In genomic region chr2:13529253-13529933, GRCm38 (mm10) we compare ENCODE assay signal across 29 mouse cellular contexts. TPM values are rescaled to one million over a fixed set of nuclear protein-coding genes. Genes with fewer than 3 reads are reported as not detected.
DNase-seq lines count a peak whose midpoint lies in the region; ATAC-seq and TF ChIP-seq lines count a peak whose summit lies in the region.
"Had no signal": no experiment of that assay in that cellular context is flagged by ENCODE, and none has a peak within 500 bp of the region (broad histone marks: within the 10 kb centered on the region; RNA-seq: fewer than 3 reads in every experiment).

No protein-coding gene starts in this region.

- no peak for ATAC-seq in heart, embryonic 12.5 days (ENCODE audit: insufficient number of reproducible peaks, low FRiP score)
- ATAC-seq in midbrain, postnatal 0 days (ENCODE audit: low FRiP score) = no peak
- peak; percentile 53 for ATAC-seq in liver, embryonic 15.5 days (ENCODE audit: insufficient read depth)

- no peaks in the 10 kb centered on the region for H3K27me3 ChIP-seq in heart, embryonic 12.5 days (replicated peaks)
- no peaks in the 10 kb centered on the region for H3K27me3 ChIP-seq in midbrain, embryonic 10.5 days (ENCODE audit: low read depth, poor library complexity, severe bottlenecking)
- no peaks in the 10 kb centered on the region for H3K27me3 ChIP-seq in midbrain, postnatal 0 days (ENCODE audit: insufficient read depth, low read length)
- H3K27me3 ChIP-seq in liver, embryonic 15.5 days = no peaks in the 10 kb centered on the region
- H3K27me3 ChIP-seq: forebrain, embryonic 12.5 days; hindbrain, embryonic 12.5 days; kidney, embryonic 15.5 days; neural tube, embryonic 15.5 days had no signal

- H3K36me3 ChIP-seq in heart, embryonic 12.5 days = no peaks in the 10 kb centered on the region
- H3K36me3 ChIP-seq in midbrain, embryonic 10.5 days = no peaks in the 10 kb centered on the region
- no peaks in the 10 kb centered on the region for H3K36me3 ChIP-seq in midbrain, postnatal 0 days (ENCODE audit: insufficient read depth, low read length)
- H3K36me3 ChIP-seq in liver, embryonic 15.5 days (replicated peaks) = no peaks in the 10 kb centered on the region
- H3K36me3 ChIP-seq: forebrain, embryonic 12.5 days; heart, embryonic 10.5 days; hindbrain, embryonic 12.5 days; kidney, embryonic 15.5 days; neural tube, embryonic 15.5 days had no signal

- peak; percentile 71 for DNase-seq in heart, adult 11 months
- DNase-seq in midbrain, embryonic 10.5 days (ENCODE audit: low spot score) = no peak
- no peak for DNase-seq in midbrain, postnatal 0 days (ENCODE audit: low spot score)
- no peak for DNase-seq in adrenal gland, adult 2 months
- no peak for DNase-seq in urinary bladder, postnatal 4 days (ENCODE audit: low spot score in 2 of 2)
- DNase-seq: adrenal gland, postnatal 36 days; cerebellum, adult 18-20 months; cerebellum, postnatal 10 days; gastrocnemius, postnatal 14 days; heart, postnatal 36 days; kidney, adult 18-20 months; kidney, postnatal 36 days; left cerebral cortex, postnatal 4 days; lung, embryonic 14.5 days; lung, postnatal 14 days; midbrain, embryonic 14.5 days; retina, postnatal 1 day; right cerebral cortex, postnatal 14 days had no signal

- H3K9me3 ChIP-seq in heart, embryonic 12.5 days (replicated peaks) = no peaks in the 10 kb centered on the region
- H3K9me3 ChIP-seq in midbrain, embryonic 10.5 days (replicated peaks) = no peaks in the 10 kb centered on the region
- no peaks in the 10 kb centered on the region for H3K9me3 ChIP-seq in midbrain, postnatal 0 days (ENCODE audit: low read length)
- no peaks in the 10 kb centered on the region for H3K9me3 ChIP-seq in liver, embryonic 15.5 days (replicated peaks)
- H3K9me3 ChIP-seq: forebrain, embryonic 12.5 days; heart, embryonic 10.5 days; hindbrain, embryonic 12.5 days; kidney, embryonic 15.5 days; neural tube, embryonic 15.5 days had no signal

- WGBS in heart, embryonic 12.5 days = 84% methylated on average over 3 of the region's 3 CpGs
- WGBS in midbrain, embryonic 10.5 days = 95% methylated on average over 3 of the region's 3 CpGs
- WGBS in midbrain, postnatal 0 days = 97% methylated on average over 3 of the region's 3 CpGs
- 38% methylated on average over 3 of the region's 3 CpGs for WGBS in liver, embryonic 15.5 days (ENCODE audit: insufficient replicate concordance)

- no peak overlapping the region for H3K4me2 ChIP-seq in heart, embryonic 12.5 days
- no peak overlapping the region for H3K4me2 ChIP-seq in midbrain, postnatal 0 days (ENCODE audit: low read depth, low read length, poor library complexity, severe bottlenecking)
- H3K4me2 ChIP-seq in liver, embryonic 15.5 days = no peak overlapping the region
- H3K4me2 ChIP-seq: forebrain, embryonic 12.5 days; hindbrain, embryonic 12.5 days; kidney, embryonic 15.5 days; lung, embryonic 14.5 days; neural tube, embryonic 15.5 days had no signal

- TF ChIP-seq CTCF in midbrain, postnatal 0 days (IDR thresholded peaks at IDR 0.05) = no peak

- peaks cover 13% of the 10 kb centered on the region for H3K4me1 ChIP-seq in heart, embryonic 12.5 days (replicated peaks)
- H3K4me1 ChIP-seq in midbrain, embryonic 10.5 days = no peaks in the 10 kb centered on the region; the same call in 1 of the 2 replicates
- H3K4me1 ChIP-seq in midbrain, postnatal 0 days (ENCODE audit: insufficient read depth, low read length) = no peaks in the 10 kb centered on the region
- peaks cover 34% of the 10 kb centered on the region for H3K4me1 ChIP-seq in liver, embryonic 15.5 days (replicated peaks)
- H3K4me1 ChIP-seq: hindbrain, embryonic 12.5 days; kidney, embryonic 15.5 days; neural tube, embryonic 15.5 days had no signal

- H3K4me3 ChIP-seq in heart, embryonic 12.5 days = no peak overlapping the region
- H3K4me3 ChIP-seq in midbrain, embryonic 10.5 days = no peak overlapping the region
- H3K4me3 ChIP-seq in midbrain, postnatal 0 days (ENCODE audit: low read depth, low read length) = no peak overlapping the region
- no peak overlapping the region for H3K4me3 ChIP-seq in liver, embryonic 15.5 days (replicated peaks)
- H3K4me3 ChIP-seq: erythroblast, embryonic 14.5 days; forebrain, embryonic 12.5 days; heart, embryonic 10.5 days; hindbrain, embryonic 12.5 days; kidney, embryonic 15.5 days; layer of hippocampus, adult 2 months; neural tube, embryonic 15.5 days had no signal

- no peak overlapping the region for H3K27ac ChIP-seq in heart, embryonic 12.5 days (ENCODE audit: poor library complexity, severe bottlenecking)
- H3K27ac ChIP-seq in midbrain, embryonic 10.5 days (replicated peaks) = peak overlapping the region; percentile 23; the same call in 1 of the 2 replicates
- H3K27ac ChIP-seq in midbrain, postnatal 0 days (ENCODE audit: low read depth, low read length) = no peak overlapping the region
- H3K27ac ChIP-seq in liver, embryonic 15.5 days (replicated peaks) = no peak overlapping the region
- H3K27ac ChIP-seq: forebrain, embryonic 12.5 days; heart, embryonic 10.5 days; hindbrain, embryonic 12.5 days; kidney, embryonic 15.5 days; layer of hippocampus, adult 2 months; neural tube, embryonic 15.5 days had no signal

- H3K9ac ChIP-seq in heart, embryonic 12.5 days = no peak overlapping the region
- H3K9ac ChIP-seq in midbrain, postnatal 0 days (replicated peaks; ENCODE audit: low read length, poor library complexity, severe bottlenecking) = no peak overlapping the region
- no peak overlapping the region for H3K9ac ChIP-seq in liver, embryonic 15.5 days
- H3K9ac ChIP-seq: forebrain, embryonic 12.5 days; hindbrain, embryonic 12.5 days; kidney, embryonic 15.5 days; lung, embryonic 14.5 days; neural tube, embryonic 15.5 days had no signal

RNA-seq across cellular contexts. Expression of gene Trdmt1, which starts 15.1 kb away (rescaled TPM):
- polyA plus RNA-seq in heart, embryonic 12.5 days (2016; fragmentation: Nextera tagmentation; extraction: Ambion mirVana) = 7.4 and 8.2 TPM in 2 replicates
- 9.3 and 9.5 TPM in 2 replicates for polyA plus RNA-seq in midbrain, embryonic 10.5 days (2016; fragmentation: Nextera tagmentation; extraction: Ambion mirVana)
- total RNA-seq in midbrain, postnatal 0 days (2014; rRNA removed) = 6.6 and 8.1 TPM in 2 replicates
- polyA plus RNA-seq in midbrain, postnatal 0 days (2015; fragmentation: Nextera tagmentation; extraction: Ambion mirVana) = 5.8 and 7.3 TPM in 2 replicates
- polyA plus RNA-seq in liver, embryonic 15.5 days (2015; fragmentation: Nextera tagmentation; extraction: Ambion mirVana) = 3.2 and 4.1 TPM in 2 replicates
- 1 to 10 TPM; 2.4 to 7.8 TPM for total RNA-seq in adrenal gland, adult 2 months (2021)
- polyA plus RNA-seq in adrenal gland, adult 2 months (2012; rRNA removed) = 0.49 and 0.77 TPM in 2 replicates

RNA-seq across cellular contexts. Expression of gene Cubn, which starts 37.8 kb away (rescaled TPM):
- polyA plus RNA-seq in heart, embryonic 12.5 days (2016; fragmentation: Nextera tagmentation; extraction: Ambion mirVana) = 0.57 and 0.59 TPM in 2 replicates
- polyA plus RNA-seq in midbrain, embryonic 10.5 days (2016; fragmentation: Nextera tagmentation; extraction: Ambion mirVana) = 0.48 and 0.50 TPM in 2 replicates
- 1.9 and 3.0 TPM in 2 replicates for total RNA-seq in midbrain, postnatal 0 days (2014; rRNA removed)
- polyA plus RNA-seq in midbrain, postnatal 0 days (2015; fragmentation: Nextera tagmentation; extraction: Ambion mirVana) = 0.39 and 0.42 TPM in 2 replicates
- polyA plus RNA-seq in liver, embryonic 15.5 days (2015; fragmentation: Nextera tagmentation; extraction: Ambion mirVana) = 0.06 and 0.10 TPM in 2 replicates
- total RNA-seq in adrenal gland, adult 2 months (2021) = under 1 TPM; 0.06 to 0.38 TPM
- polyA plus RNA-seq in adrenal gland, adult 2 months (2012; rRNA removed) = 0.01 TPM in 2 replicates
- total RNA-seq: granulocyte monocyte progenitor cell, adult 5-6 weeks had no signal
- polyA plus RNA-seq: erythroblast, embryonic 14.5 days; thymus, postnatal 0 days had no signal

RNA-seq across cellular contexts. Expression of gene Vim, which starts 44.3 kb away (rescaled TPM):
- polyA plus RNA-seq in heart, embryonic 12.5 days (2016; fragmentation: Nextera tagmentation; extraction: Ambion mirVana) = 912 and 971 TPM in 2 replicates
- 1,116 and 1,227 TPM in 2 replicates for polyA plus RNA-seq in midbrain, embryonic 10.5 days (2016; fragmentation: Nextera tagmentation; extraction: Ambion mirVana)
- 432 and 554 TPM in 2 replicates for total RNA-seq in midbrain, postnatal 0 days (2014; rRNA removed)
- 223 and 244 TPM in 2 replicates for polyA plus RNA-seq in midbrain, postnatal 0 days (2015; fragmentation: Nextera tagmentation; extraction: Ambion mirVana)
- 84.2 and 91.3 TPM in 2 replicates for polyA plus RNA-seq in liver, embryonic 15.5 days (2015; fragmentation: Nextera tagmentation; extraction: Ambion mirVana)
- total RNA-seq in adrenal gland, adult 2 months (2021) = 100 to 1,000 TPM; 137 to 269 TPM
- 661 and 728 TPM in 2 replicates for polyA plus RNA-seq in adrenal gland, adult 2 months (2012; rRNA removed)
